Mouse (Mus musculus) MEL (cell line): ENCODE measurements around the gene Kcne4. TPM values are rescaled to one million over a fixed set of nuclear protein-coding genes. Genes with fewer than 3 reads are reported as not detected.

Experiments used
- DNase-seq: peaks from one replicate; pipeline ENCODE4 v3.0.0; 2011; ENCODE audit warnings: low read depth, low spot score
- H3K27ac ChIP-seq: 2 replicates; pipeline ENCODE4 v1.5.1; 2012; ENCODE audit warnings: low read depth, mild to moderate bottlenecking, control low read depth, low read length, moderate library complexity; ENCODE audit not compliant: control insufficient read depth
- H3K27me3 ChIP-seq, 2 experiments: fragments of 150-350 bp in 1 of 2; sonication (generic) in 1 of 2; 2 replicates each; pipeline ENCODE4 v1.6.1; 2012; ENCODE audit warnings: low read length in 2 of 2, mild to moderate bottlenecking in 2 of 2, improper control_type of control experiment in 1 of 2, moderate library complexity in 1 of 2; ENCODE audit not compliant: insufficient read depth in 2 of 2, control insufficient read depth in 1 of 2
- H3K36me3 ChIP-seq, 2 experiments: 2 replicates each; pipeline ENCODE4 v1.6.1; 2012 to 2014; ENCODE audit warnings: low read length in 2 of 2, improper control_type of control experiment in 1 of 2, inconsistent platforms in 1 of 2, mild to moderate bottlenecking in 1 of 2; ENCODE audit not compliant: insufficient read depth in 2 of 2, control insufficient read depth in 1 of 2
- H3K4me1 ChIP-seq, 2 experiments: fragments of 150-350 bp in 1 of 2; sonication (generic) in 1 of 2; 2 replicates each; pipeline ENCODE4 v1.6.1; 2012; ENCODE audit warnings: low read length in 2 of 2, improper control_type of control experiment in 1 of 2, mild to moderate bottlenecking in 1 of 2; ENCODE audit not compliant: insufficient read depth in 2 of 2, control insufficient read depth in 1 of 2
- H3K4me3 ChIP-seq, 2 experiments: fragments of 150-350 bp in 1 of 2; sonication (generic) in 1 of 2; 2 replicates each; pipeline ENCODE4 v1.5.1; 2012; ENCODE audit warnings: low read depth in 2 of 2, low read length in 2 of 2, mild to moderate bottlenecking in 2 of 2, moderate library complexity in 2 of 2, control low read depth in 1 of 2, improper control_type of control experiment in 1 of 2; ENCODE audit not compliant: control insufficient read depth in 1 of 2, insufficient read depth in 1 of 2
- H3K79me2 ChIP-seq: 2 replicates; pipeline ENCODE4 v1.6.1; 2012; ENCODE audit warnings: mild to moderate bottlenecking, low read length, moderate library complexity; ENCODE audit not compliant: control insufficient read depth, poor library complexity, insufficient read depth
- H3K9ac ChIP-seq: 2 replicates; pipeline ENCODE4 v1.6.1; 2012; ENCODE audit warnings: low read depth, mild to moderate bottlenecking, control low read depth, low read length, moderate library complexity; ENCODE audit not compliant: control insufficient read depth, poor library complexity, severe bottlenecking
- H3K9me3 ChIP-seq: fragments of 150-350 bp; sonication (generic); replicated peaks from 2 replicates; pipeline ENCODE4 v1.6.1; 2012; ENCODE audit warnings: mild to moderate bottlenecking, low read length, improper control_type of control experiment, moderate library complexity; ENCODE audit not compliant: insufficient read depth
- BHLHE40 ChIP-seq: IDR thresholded peaks from 2 replicates; pipeline ENCODE4 v1.6.1; 2012; ENCODE audit warnings: low read depth, mild to moderate bottlenecking, inconsistent platforms, low read length, improper control_type of control experiment, borderline replicate concordance
- CHD1 ChIP-seq: IDR thresholded peaks from 2 replicates; pipeline ENCODE4 v1.6.1; 2012; ENCODE audit warnings: low read depth, mild to moderate bottlenecking, inconsistent platforms, low read length, improper control_type of control experiment
- CHD2 ChIP-seq: IDR thresholded peaks from 2 replicates; pipeline ENCODE4 v1.6.1; 2011; ENCODE audit warnings: low read length, improper control_type of control experiment
- EP300 ChIP-seq, 2 experiments: IDR thresholded peaks; 2 replicates each; pipeline ENCODE4 v1.6.1; 2011; ENCODE audit warnings: improper control_type of control experiment in 2 of 2, low read length in 2 of 2, low read depth in 1 of 2, mild to moderate bottlenecking in 1 of 2
- ETS1 ChIP-seq: IDR thresholded peaks from 2 replicates; pipeline ENCODE4 v1.6.1; 2012; ENCODE audit warnings: low read depth, mild to moderate bottlenecking, inconsistent platforms, low read length, improper control_type of control experiment, moderate library complexity
- HCFC1 ChIP-seq: IDR thresholded peaks from 2 replicates; pipeline ENCODE4 v1.6.1; 2012; ENCODE audit warnings: low read depth, mild to moderate bottlenecking, inconsistent platforms, low read length, improper control_type of control experiment, moderate library complexity
- JUND ChIP-seq: IDR thresholded peaks from 2 replicates; pipeline ENCODE4 v1.6.1; 2011; ENCODE audit warnings: low read depth, mild to moderate bottlenecking, improper control_type of control experiment, low read length
- MAFK ChIP-seq: IDR thresholded peaks from 2 replicates; pipeline ENCODE4 v1.6.1; 2011; ENCODE audit warnings: low read depth, mild to moderate bottlenecking, low read length, improper control_type of control experiment, borderline replicate concordance
- MEF2A ChIP-seq: IDR thresholded peaks from 2 replicates; pipeline ENCODE4 v1.6.1; 2014; ENCODE audit warnings: low read depth, mild to moderate bottlenecking, inconsistent platforms, low read length, improper control_type of control experiment; ENCODE audit not compliant: poor library complexity, insufficient replicate concordance, severe bottlenecking; ENCODE audit errors: extremely low read depth
- MYB ChIP-seq: IDR thresholded peaks from 2 replicates; pipeline ENCODE4 v1.6.1; 2011; ENCODE audit warnings: mild to moderate bottlenecking, low read depth, low read length, improper control_type of control experiment
- POLR2A ChIP-seq, 2 experiments: IDR thresholded peaks; 2 replicates each; pipeline ENCODE4 v1.6.1; 2011 to 2012; ENCODE audit warnings: low read length in 2 of 2, mild to moderate bottlenecking in 2 of 2, control low read depth in 1 of 2, improper control_type of control experiment in 1 of 2, low read depth in 1 of 2, moderate library complexity in 1 of 2; ENCODE audit not compliant: control insufficient read depth in 1 of 2, insufficient read depth in 1 of 2, poor library complexity in 1 of 2
- POLR2AphosphoS2 ChIP-seq: IDR thresholded peaks from 2 replicates; pipeline ENCODE4 v1.6.1; 2011; ENCODE audit warnings: low read length, improper control_type of control experiment
- RAD21 ChIP-seq: IDR thresholded peaks from 2 replicates; pipeline ENCODE4 v1.6.1; 2011; ENCODE audit warnings: mild to moderate bottlenecking, low read depth, low read length, improper control_type of control experiment
- SMC3 ChIP-seq: IDR thresholded peaks from 2 replicates; pipeline ENCODE4 v1.6.1; 2011; ENCODE audit warnings: low read depth, low read length, improper control_type of control experiment
- TBP ChIP-seq: IDR thresholded peaks from 2 replicates; pipeline ENCODE4 v1.8.0; 2011; ENCODE audit warnings: low read depth, low read length, improper control_type of control experiment
- TCF12 ChIP-seq: IDR thresholded peaks from 2 replicates; pipeline ENCODE4 v1.6.1; 2014; ENCODE audit warnings: low read depth, mild to moderate bottlenecking, inconsistent platforms, low read length, improper control_type of control experiment, moderate library complexity
- UBTF ChIP-seq: IDR thresholded peaks from 2 replicates; pipeline ENCODE4 v1.6.1; 2012; ENCODE audit warnings: low read depth, mild to moderate bottlenecking, inconsistent platforms, low read length, improper control_type of control experiment, moderate library complexity, borderline replicate concordance; ENCODE audit not compliant: insufficient read depth
- USF2 ChIP-seq, 2 experiments: IDR thresholded peaks; 2 replicates each; pipeline ENCODE4 v1.6.1; 2011 to 2012; ENCODE audit warnings: improper control_type of control experiment in 2 of 2, low read length in 2 of 2, borderline replicate concordance in 1 of 2, inconsistent platforms in 1 of 2, low read depth in 1 of 2, mild to moderate bottlenecking in 1 of 2; ENCODE audit not compliant: insufficient read depth in 1 of 2
- ZC3H11A ChIP-seq: IDR thresholded peaks from 2 replicates; pipeline ENCODE4 v1.6.1; 2012; ENCODE audit warnings: low read depth, mild to moderate bottlenecking, inconsistent platforms, low read length, improper control_type of control experiment
- ZKSCAN1 ChIP-seq: IDR thresholded peaks from 2 replicates; pipeline ENCODE4 v1.6.1; 2012; ENCODE audit warnings: low read depth, mild to moderate bottlenecking, inconsistent platforms, low read length, improper control_type of control experiment, moderate library complexity
- ZMIZ1 ChIP-seq: IDR thresholded peaks from 2 replicates; pipeline ENCODE4 v1.6.1; 2012; ENCODE audit warnings: low read depth, mild to moderate bottlenecking, inconsistent platforms, low read length, improper control_type of control experiment, moderate library complexity
- polyA plus RNA-seq, 2 experiments: library from polyadenylated mRNA; stranded (reverse) in 1 of 2; unstranded in 1 of 2; fragments of >175 nt in 1 of 2; fragments of >200 nt in 1 of 2; gene quantifications; 2 replicates each; pipeline versions ENCODE4 v1.2.1 to v1.2.4; 2012; ENCODE audit warnings: low replicate concordance in 2 of 2, low read depth in 1 of 2; ENCODE audit not compliant: insufficient read length in 2 of 2, insufficient read depth in 1 of 2, missing spikeins in 1 of 2
- total RNA-seq: library from RNA; depleted of rRNA; stranded (reverse); fragments of 300-350 nt; gene quantifications from 2 replicates; pipeline ENCODE4 v1.2.3, GENCODE M21; 2012

The Kcne4 gene
- total and polyA plus RNA-seq, 3 experiments, result not detected

DNA sequence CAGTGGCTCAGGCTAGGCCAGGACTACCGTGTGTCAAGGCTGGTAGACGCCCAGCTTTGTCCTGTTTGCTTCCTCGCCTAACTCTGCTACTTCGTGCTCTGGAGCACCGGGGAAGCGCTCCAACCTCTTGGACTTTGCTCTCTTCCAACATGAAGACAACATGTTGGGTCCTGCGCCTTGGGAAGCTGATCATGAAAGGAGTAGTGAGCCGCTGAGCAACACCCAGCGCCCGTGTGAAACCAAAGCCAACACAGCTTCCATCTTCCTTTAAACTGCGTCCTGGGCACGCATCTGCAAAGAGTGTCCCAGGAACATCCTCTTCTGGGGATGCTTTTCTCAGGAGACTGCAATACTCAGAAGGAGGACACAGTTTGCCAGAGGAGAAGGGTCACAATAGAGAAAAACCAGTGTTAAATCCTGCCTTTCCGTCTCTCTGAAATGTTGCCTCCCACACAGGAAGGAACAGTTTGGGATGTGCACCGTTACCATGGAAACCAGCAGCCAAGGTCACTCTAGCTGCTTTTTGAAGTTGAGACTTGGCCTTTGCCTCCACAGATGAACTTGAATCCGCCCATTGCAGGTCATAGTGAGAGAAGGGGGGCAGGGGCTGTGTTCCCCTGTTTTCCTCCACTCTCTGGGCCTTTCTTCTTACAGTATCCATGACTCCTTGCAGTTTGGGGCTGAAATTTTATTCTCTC lies 5.3 kb downstream of the Kcne4 start:
- Histone ChIP-seq H3K9me3 (no peaks in the 10 kb centered on the region), H3K36me3 (no peaks in the 10 kb centered on the region), H3K9ac (no peak overlapping the region), H3K27ac (no peak overlapping the region), H3K4me1 (no peaks in the 10 kb centered on the region), H3K79me2 (no peaks in the 10 kb centered on the region), H3K4me3 (no peak overlapping the region), H3K27me3 (no peaks in the 10 kb centered on the region)
- DNase-seq, result no peak
- TF ChIP-seq RAD21 (no peak), POLR2A (IDR thresholded peaks at IDR 0.05; ENCODE audit: control insufficient read depth in 1 of 2, insufficient read depth in 1 of 2, low read depth in 1 of 2, low read length in 2 of 2, poor library complexity in 1 of 2) (no peak), POLR2AphosphoS2 (no peak), MYB (no peak), ZKSCAN1 (no peak), MEF2A (no peak), EP300 (IDR thresholded peaks at IDR 0.05; ENCODE audit: low read depth in 1 of 2, low read length in 2 of 2) (no peak), TCF12 (no peak), SMC3 (no peak)

DNA sequence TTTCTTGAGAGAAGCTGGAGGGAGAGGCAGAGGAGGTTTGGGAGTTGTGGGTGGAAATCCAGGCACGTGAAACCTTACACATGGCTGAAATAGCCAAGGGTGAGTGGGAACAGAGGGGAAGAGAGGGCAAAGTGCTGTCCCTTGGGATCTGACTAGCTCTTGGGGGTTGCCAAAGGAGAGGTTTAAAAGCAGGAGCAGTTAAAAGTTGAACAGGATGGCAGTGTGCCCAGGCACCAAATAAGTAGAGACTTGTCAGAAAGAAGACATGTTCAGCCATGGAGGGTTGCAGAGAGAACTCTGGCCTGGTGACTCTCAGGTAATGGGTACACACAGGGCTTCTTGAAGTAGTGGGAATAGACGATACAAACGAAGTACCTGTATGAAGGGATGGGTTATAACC lies 8.7 kb downstream of the Kcne4 start:
- Histone ChIP-seq H3K9me3 (no peaks in the 10 kb centered on the region), H3K27me3 (no peaks in the 10 kb centered on the region), H3K4me3 (no peak overlapping the region), H3K27ac (no peak overlapping the region), H3K4me1 (no peaks in the 10 kb centered on the region), H3K79me2 (no peaks in the 10 kb centered on the region), H3K9ac (no peak overlapping the region), H3K36me3 (no peaks in the 10 kb centered on the region)
- TF ChIP-seq BHLHE40, result no peak
- TF ChIP-seq ETS1, result no peak
- TF ChIP-seq RAD21, result no peak
- no peak for TF ChIP-seq JUND
- TF ChIP-seq ZC3H11A, result no peak
- no peak for TF ChIP-seq USF2 (IDR thresholded peaks at IDR 0.05; ENCODE audit: borderline replicate concordance in 1 of 2, insufficient read depth in 1 of 2, low read depth in 1 of 2, low read length in 2 of 2)
- TF ChIP-seq EP300 (IDR thresholded peaks at IDR 0.05; ENCODE audit: low read depth in 1 of 2, low read length in 2 of 2), result no peak
- no peak for TF ChIP-seq CHD1
- no peak for TF ChIP-seq TBP
- no peak for TF ChIP-seq HCFC1
- TF ChIP-seq MYB, result no peak
- TF ChIP-seq MAFK, result no peak
- TF ChIP-seq CHD2, result no peak
- no peak for TF ChIP-seq ZMIZ1
- no peak for TF ChIP-seq UBTF
- no peak for DNase-seq
